Mouse (Mus musculus) ovary, adult 18-20 months (tissue): ENCODE measurements around the gene Ifna13.

Experiments used
- DNase-seq: peaks from one replicate; pipeline ENCODE4 v3.0.0; 2022; ENCODE audit warnings: low spot score, mixed read lengths

The Ifna13 gene

GRCm38 (mm10) chr4:88644359-88644758 is at the start of gene Ifna13:
Ifna13 (minus strand) TSS chr4:88644459.
- DNase-seq, result no peak

DNA sequence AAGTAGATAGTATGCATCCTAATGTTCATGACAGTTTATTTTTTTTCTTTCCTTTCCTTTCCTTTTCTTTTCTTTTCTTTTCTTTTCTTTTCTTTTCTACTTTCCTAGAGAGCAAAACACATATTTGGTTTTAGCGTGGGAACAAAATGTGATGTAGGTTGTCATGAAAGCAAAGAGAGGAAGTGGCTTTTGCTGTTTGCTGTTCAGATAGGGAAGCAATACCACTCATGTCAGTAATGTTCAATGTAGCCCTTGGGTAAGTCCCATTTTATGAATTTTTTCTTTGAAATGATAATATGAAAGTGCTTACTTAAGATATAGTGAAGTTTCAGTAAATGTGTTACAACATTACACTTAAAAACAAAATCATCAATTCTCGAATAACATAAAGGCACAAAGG is 49.1 kb upstream of the Ifna13 start:
- DNase-seq, result no peak

DNA sequence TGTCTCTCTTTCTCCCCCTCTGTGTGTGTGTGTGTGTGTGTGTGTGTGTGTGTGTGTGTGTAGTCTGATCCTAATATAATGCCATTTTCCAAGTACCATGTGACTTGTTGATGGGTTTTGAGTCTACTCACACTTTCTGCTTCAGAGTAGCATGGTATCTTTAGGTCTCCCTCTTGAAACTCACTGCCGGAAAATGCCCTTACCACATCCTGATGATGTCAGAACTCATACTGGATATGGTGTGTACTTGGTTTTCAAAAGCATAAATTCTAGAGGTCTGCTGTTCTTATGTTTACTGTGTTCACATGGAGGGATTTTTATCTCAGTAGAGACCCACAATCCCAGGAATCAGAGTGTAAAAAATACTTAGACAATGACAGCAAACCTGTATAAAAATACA is 48.3 kb upstream of the Ifna13 start:
- DNase-seq, result no peak

DNA sequence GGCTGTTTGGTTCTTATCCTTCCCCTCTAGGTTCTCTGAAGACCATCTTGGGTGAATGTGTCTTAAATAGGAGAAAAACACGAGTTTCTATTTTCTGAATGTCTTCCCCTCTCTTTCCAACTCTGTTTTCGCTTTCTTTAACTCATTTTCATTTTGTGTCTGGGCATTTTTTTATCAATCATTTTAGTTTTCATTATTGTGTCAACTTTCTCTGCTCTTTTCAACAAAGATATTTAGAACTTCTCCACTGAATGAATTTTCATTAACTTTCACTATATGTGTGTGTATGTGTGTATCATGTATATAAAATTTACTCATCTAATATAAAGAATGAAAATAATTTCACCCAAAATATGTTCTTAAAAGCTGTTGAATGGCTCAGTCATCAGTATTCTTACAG is 47.0 kb upstream of the Ifna13 start, which contains the start of gene Ifnab:
Gene Ifnab (minus strand): TSS at position 101 of the 400 bp plus-strand sequence.
- DNase-seq, result no peak

GRCm38 (mm10) chr4:88683812-88684211 is 39.6 kb upstream of the Ifna13 start, which contains the start of gene Ifna2:
Ifna2 (minus strand) TSS chr4:88683912.
- DNase-seq, result no peak

GRCm38 (mm10) chr4:88681353-88681752 is 37.1 kb upstream of the Ifna13 start:
- no peak for DNase-seq

- no peak for DNase-seq
Observed at GRCm38 (mm10) chr4:88680362-88680761, 36.1 kb upstream of the Ifna13 start.

DNA sequence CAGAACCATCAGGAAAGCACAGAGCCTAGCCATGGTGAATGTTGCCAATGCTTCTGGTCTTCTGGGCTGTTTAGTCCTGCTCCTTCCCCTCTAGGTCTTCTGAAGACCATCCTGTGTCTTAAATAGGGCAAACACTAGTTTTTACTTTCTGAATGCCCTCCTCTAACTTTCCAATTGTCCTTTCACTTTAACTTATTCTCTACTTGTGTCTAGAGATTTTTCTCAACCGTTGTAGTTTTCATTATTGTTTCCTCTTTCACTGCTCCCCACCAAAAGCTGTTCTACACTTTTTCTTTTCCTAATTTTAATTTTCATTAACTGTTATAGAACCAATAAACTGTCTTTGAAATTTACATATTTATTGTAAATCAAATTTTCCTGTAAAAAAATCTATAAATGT is 32.6 kb upstream of the Ifna13 start, which contains the start of gene Ifna16:
Gene Ifna16 (minus strand): TSS at position 101 of the 400 bp plus-strand sequence.
- no peak for DNase-seq

GRCm38 (mm10) chr4:88655461-88655860 is 11.2 kb upstream of the Ifna13 start:
- DNase-seq, result no peak

DNA sequence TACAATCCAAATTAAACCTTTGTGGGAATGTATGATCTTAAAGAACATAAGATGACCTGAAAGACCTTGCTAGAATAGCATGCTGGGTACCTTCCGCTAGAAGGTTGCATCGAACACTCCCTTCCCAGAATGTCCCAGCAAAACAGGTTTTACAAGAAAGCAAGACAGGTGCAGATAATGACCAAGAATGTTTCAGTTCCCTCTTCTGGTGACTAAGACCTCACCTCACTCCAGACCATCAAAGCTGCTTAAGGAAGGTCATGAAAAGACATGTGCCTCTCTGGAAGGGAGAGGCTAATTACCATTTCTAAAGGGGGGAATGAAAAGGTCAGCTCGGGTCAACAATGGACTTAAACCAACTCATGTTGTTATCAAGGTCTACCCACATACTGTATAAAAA is 9.4 kb upstream of the Ifna13 start:
- DNase-seq, result no peak

GRCm38 (mm10) chr4:88642526-88642925 is 1.7 kb downstream of the Ifna13 start:
- no peak for DNase-seq

DNA sequence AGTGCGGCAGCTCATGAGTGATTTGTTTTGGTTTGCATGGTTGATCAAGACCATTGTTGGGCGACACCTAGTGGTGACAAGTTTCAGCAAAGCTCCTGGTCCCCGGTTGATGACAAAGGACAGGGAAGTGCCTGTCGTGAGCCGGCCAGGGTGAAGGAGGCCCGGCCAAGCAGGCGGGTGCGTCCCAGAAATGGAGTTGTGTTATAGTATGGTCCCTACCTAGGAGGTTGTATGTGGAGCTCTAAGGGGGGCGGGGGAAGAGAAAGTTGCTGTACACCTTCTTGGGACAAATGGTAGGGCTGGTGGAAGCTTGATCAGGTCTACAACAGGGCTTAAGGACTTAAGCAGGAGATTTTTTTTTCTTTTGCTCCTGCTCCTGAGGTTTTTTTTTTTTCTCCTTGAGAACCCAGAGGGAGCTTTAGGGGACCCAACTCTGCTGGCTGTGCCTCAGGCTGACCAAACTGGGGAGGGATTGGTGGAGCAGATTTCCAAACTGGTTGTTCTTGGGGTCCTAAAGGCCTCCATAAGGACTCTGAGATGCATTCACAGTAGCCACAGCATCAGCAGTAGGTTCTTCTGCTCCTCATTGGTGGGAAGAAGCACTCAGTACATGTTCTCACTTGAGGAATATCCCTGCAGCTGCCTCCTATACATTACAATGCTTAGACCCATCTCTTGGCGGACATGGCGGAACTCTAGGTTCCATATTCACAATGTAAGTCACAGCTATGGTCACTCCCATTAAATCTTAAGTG is 3.0 kb downstream of the Ifna13 start:
- DNase-seq, result peak; percentile 73

DNA sequence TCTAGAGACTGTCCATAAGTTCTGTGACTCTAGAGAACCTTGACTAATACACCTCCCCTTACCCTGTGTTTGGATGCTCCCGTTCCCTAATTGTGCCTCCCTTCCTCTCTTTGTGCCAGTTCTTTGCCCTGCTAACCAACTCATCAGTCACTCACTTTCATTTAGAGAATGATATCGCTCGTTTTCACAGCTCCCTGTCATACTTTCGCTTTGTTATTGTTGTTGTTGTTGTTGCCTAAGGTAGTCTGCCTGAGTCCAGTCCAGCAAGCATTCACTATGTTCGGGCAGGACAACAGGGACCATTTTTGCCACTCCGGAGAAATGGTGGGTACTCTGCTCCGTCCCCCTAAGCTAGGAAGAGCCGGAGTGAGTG is 3.6 kb downstream of the Ifna13 start:
- DNase-seq, result no peak

DNA sequence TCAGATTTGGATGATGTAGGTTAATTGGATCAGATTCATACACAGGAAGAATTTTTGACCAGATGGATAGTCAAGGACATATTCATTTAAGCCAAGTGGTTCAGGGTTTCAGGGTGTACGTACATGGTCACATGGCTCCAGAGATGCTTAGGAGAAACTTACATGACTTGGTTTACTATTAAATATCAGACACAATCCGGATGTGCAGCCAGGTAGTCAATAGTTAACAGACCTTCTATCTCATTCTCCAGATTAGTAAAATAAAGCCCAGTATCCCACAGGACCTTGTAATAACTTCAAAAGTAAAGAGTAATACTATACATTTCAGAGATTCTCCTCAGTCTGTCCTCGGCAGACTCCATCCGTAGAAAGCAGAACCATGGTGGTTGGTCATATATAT is 9.9 kb downstream of the Ifna13 start, which contains the start of gene C87499:
Gene C87499 (minus strand): TSS at position 101 of the 400 bp plus-strand sequence.
- DNase-seq, result no peak

GRCm38 (mm10) chr4:88603276-88603675 is 41.0 kb downstream of the Ifna13 start, which contains the start of gene Ifna12:
Ifna12 (minus strand) TSS chr4:88603376.
- no peak for DNase-seq
